Mouse (Mus musculus) liver, postnatal 0 days (tissue): ENCODE measurements around the gene Spon1. TPM values are rescaled to one million over a fixed set of nuclear protein-coding genes. Genes with fewer than 3 reads are reported as not detected.

Experiments
- ATAC-seq: fragments of 200-750 bp; cut with Nextera tagmentation; 2 replicates; pipeline ENCODE4 v1.8.0; 2017; ENCODE audit warnings: mild to moderate bottlenecking, moderate library complexity
- DNase-seq: peaks from one replicate; pipeline ENCODE4 v3.0.0-alpha.2; 2016
- H3K27ac ChIP-seq: fragments of 300-500 bp; sonication (generic); 2 replicates; pipeline ENCODE4 v1.5.1; 2014; ENCODE audit warnings: antibody characterized with exemption, moderate library complexity, mild to moderate bottlenecking, low read depth
- H3K27me3 ChIP-seq: fragments of 300-500 bp; sonication (generic); 2 replicates; pipeline ENCODE4 v1.6.1; 2014; ENCODE audit warnings: low read length, control low read depth, mixed read lengths; ENCODE audit not compliant: insufficient read depth
- H3K36me3 ChIP-seq: fragments of 300-500 bp; sonication (generic); replicated peaks from 2 replicates; pipeline ENCODE4 v1.6.1; 2014; ENCODE audit warnings: mild to moderate bottlenecking, control low read depth, low read length, moderate library complexity, mixed read lengths; ENCODE audit not compliant: insufficient read depth
- H3K4me1 ChIP-seq: fragments of 300-500 bp; sonication (generic); 2 replicates; pipeline ENCODE4 v1.6.1; 2014; ENCODE audit warnings: antibody characterized with exemption, mild to moderate bottlenecking, control low read depth; ENCODE audit not compliant: insufficient read depth
- H3K4me2 ChIP-seq: fragments of 300-500 bp; sonication (generic); 2 replicates; pipeline ENCODE4 v1.6.1; 2014; ENCODE audit warnings: low read depth, mild to moderate bottlenecking, low read length, moderate library complexity, mixed read lengths
- H3K4me3 ChIP-seq: fragments of 300-500 bp; sonication (generic); 2 replicates; pipeline ENCODE4 v1.5.1; 2014; ENCODE audit warnings: low read depth, low read length
- H3K9ac ChIP-seq: fragments of 300-500 bp; sonication (generic); replicated peaks from 2 replicates; pipeline ENCODE4 v1.6.1; 2014; ENCODE audit warnings: mild to moderate bottlenecking, moderate library complexity
- H3K9me3 ChIP-seq: fragments of 300-500 bp; sonication (generic); 2 replicates; pipeline ENCODE4 v1.6.1; 2016; ENCODE audit warnings: mild to moderate bottlenecking, control low read depth, low read length, mixed read lengths
- CTCF ChIP-seq: sonication (generic); IDR thresholded peaks from 2 replicates; pipeline ENCODE4 v1.5.1; 2016; ENCODE audit warnings: antibody characterized with exemption, low read depth
- EP300 ChIP-seq: IDR thresholded peaks from 2 replicates; pipeline ENCODE4 v1.6.1; 2016; ENCODE audit warnings: antibody characterized with exemption, low read depth, mild to moderate bottlenecking
- WGBS: fragments of 180-500 bp; shearing (Covaris S2); extraction: QIAGEN DNeasy Blood & Tissue Kit; methylation state at CpG from one replicate; pipeline ENCODE4 v1.1.7; 2014; ENCODE audit not compliant: insufficient replicate concordance; 5-methylcytosine and 5-hydroxymethylcytosine counted together
- polyA plus RNA-seq: library from polyadenylated mRNA; unstranded; fragments of >200 nt; fragmentation: Nextera tagmentation; extraction: Ambion mirVana; gene quantifications from 2 replicates; pipeline ENCODE4 v1.2.1, GENCODE M21; 2015

Gene Spon1
- polyA plus RNA-seq, 1 experiment from 2014 or later: 0.35 TPM

GRCm38 (mm10) chr7:114086021-114086710, 320.4 kb downstream of the Spon1 start:
- WGBS: 56% methylated on average over 6 of the region's 6 CpGs
- Histone ChIP-seq H3K36me3 (no peaks in the 10 kb centered on the region), H3K4me1 (peaks cover 8% of the 10 kb centered on the region)

GRCm38 (mm10) chr7:114087341-114087740, 321.5 kb downstream of the Spon1 start:
- no peaks in the 10 kb centered on the region for H3K36me3 ChIP-seq
- WGBS: 56% methylated on average over 6 of the region's 6 CpGs
- H3K4me2 ChIP-seq: no peak overlapping the region
- ATAC-seq (no peak), DNase-seq (no peak)
- no peak overlapping the region for H3K27ac ChIP-seq
- H3K9me3 ChIP-seq: no peaks in the 10 kb centered on the region
- TF ChIP-seq CTCF (no peak), EP300 (no peak)
- no peak overlapping the region for H3K4me3 ChIP-seq
- H3K9ac ChIP-seq: no peak overlapping the region
- H3K4me1 ChIP-seq: peaks cover 12% of the 10 kb centered on the region
- no peaks in the 10 kb centered on the region for H3K27me3 ChIP-seq

More at GRCm38 (mm10) chr7:114086021-114086710, 320.4 kb downstream of the Spon1 start:
- ATAC-seq (no peak), DNase-seq (no peak)
- Histone ChIP-seq H3K27ac (no peak overlapping the region), H3K4me3 (no peak overlapping the region), H3K9me3 (no peaks in the 10 kb centered on the region), H3K9ac (no peak overlapping the region), H3K4me2 (no peak overlapping the region), H3K27me3 (no peaks in the 10 kb centered on the region)
- TF ChIP-seq EP300 (no peak), CTCF (no peak)

GRCm38 (mm10) chr7:114087986-114088385, 322.2 kb downstream of the Spon1 start:
- Histone ChIP-seq H3K4me1 (peaks cover 12% of the 10 kb centered on the region), H3K4me2 (0 out of 2 replicates have a peak overlapping the region, but pooled peaks have one; percentile 13)

GRCm38 (mm10) chr7:114088918-114089317, 323.1 kb downstream of the Spon1 start:
- Histone ChIP-seq H3K4me3 (no peak overlapping the region), H3K4me2 (no peak overlapping the region), H3K27me3 (no peaks in the 10 kb centered on the region), H3K4me1 (peaks cover 12% of the 10 kb centered on the region), H3K9me3 (no peaks in the 10 kb centered on the region), H3K36me3 (no peaks in the 10 kb centered on the region), H3K9ac (no peak overlapping the region), H3K27ac (no peak overlapping the region)
- TF ChIP-seq EP300 (no peak), CTCF (no peak)
- DNase-seq (no peak), ATAC-seq (no peak)
- 47% methylated on average over 5 of the region's 5 CpGs for WGBS

More at GRCm38 (mm10) chr7:114087986-114088385, 322.2 kb downstream of the Spon1 start:
- no peak overlapping the region for H3K4me3 ChIP-seq
- no peaks in the 10 kb centered on the region for H3K9me3 ChIP-seq
- H3K27ac ChIP-seq: no peak overlapping the region
- no peaks in the 10 kb centered on the region for H3K36me3 ChIP-seq
- H3K27me3 ChIP-seq: no peaks in the 10 kb centered on the region
- TF ChIP-seq EP300 (no peak), CTCF (no peak)
- no peak overlapping the region for H3K9ac ChIP-seq
- WGBS: 33% methylated on average over 11 of the region's 11 CpGs
- no peak for DNase-seq
- ATAC-seq: no peak

- Histone ChIP-seq H3K9ac (no peak overlapping the region), H3K27me3 (no peaks in the 10 kb centered on the region), H3K27ac (no peak overlapping the region), H3K4me3 (no peak overlapping the region), H3K36me3 (no peaks in the 10 kb centered on the region), H3K9me3 (no peaks in the 10 kb centered on the region), H3K4me2 (no peak overlapping the region), H3K4me1 (peaks cover 10% of the 10 kb centered on the region)
- WGBS: 72% methylated on average over 3 of the region's 3 CpGs
- DNase-seq (no peak), ATAC-seq (no peak)
- no peak for TF ChIP-seq EP300
- TF ChIP-seq CTCF: no peak
These were observed 324.4 kb downstream of the Spon1 start for GRCm38 (mm10) chr7:114090231-114090630.

- ATAC-seq (no peak), DNase-seq (no peak)
- Histone ChIP-seq H3K4me1 (peaks cover 15% of the 10 kb centered on the region), H3K9me3 (no peaks in the 10 kb centered on the region), H3K27me3 (no peaks in the 10 kb centered on the region), H3K27ac (no peak overlapping the region), H3K4me3 (no peak overlapping the region), H3K4me2 (no peak overlapping the region), H3K9ac (no peak overlapping the region), H3K36me3 (no peaks in the 10 kb centered on the region)
- 53% methylated on average over 10 of the region's 10 CpGs for WGBS
- TF ChIP-seq CTCF (no peak), EP300 (no peak)
These were observed 325.2 kb downstream of the Spon1 start for GRCm38 (mm10) chr7:114090892-114091545.
